Mouse (Mus musculus) testis, adult 2 months (tissue): ENCODE data around the gene Mcoln1. TPM values are rescaled to one million over a fixed set of nuclear protein-coding genes. Genes with fewer than 3 reads are reported as not detected.

ENCODE experiments used
- H3K27ac ChIP-seq: fragments of 200-500 bp; 2 replicates; pipeline ENCODE4 v1.5.1; 2012; ENCODE audit warnings: low read depth, low read length; ENCODE audit not compliant: control insufficient read depth, insufficient read depth
- H3K27me3 ChIP-seq: fragments of 200-500 bp; 2 replicates; pipeline ENCODE4 v1.6.1; 2012; ENCODE audit warnings: mild to moderate bottlenecking, low read length, moderate library complexity; ENCODE audit not compliant: control insufficient read depth, insufficient read depth
- H3K36me3 ChIP-seq: fragments of 200-500 bp; 2 replicates; pipeline ENCODE4 v1.6.1; 2012; ENCODE audit warnings: mild to moderate bottlenecking, low read length; ENCODE audit not compliant: control insufficient read depth, insufficient read depth
- H3K4me1 ChIP-seq: fragments of 200-500 bp; 2 replicates; pipeline ENCODE4 v1.6.1; 2012; ENCODE audit warnings: low read length; ENCODE audit not compliant: control insufficient read depth, insufficient read depth
- H3K4me3 ChIP-seq: fragments of 200-500 bp; 2 replicates; pipeline ENCODE4 v1.5.1; 2012; ENCODE audit warnings: low read depth, mild to moderate bottlenecking, low read length, moderate library complexity, mixed read lengths; ENCODE audit not compliant: control insufficient read depth
- CTCF ChIP-seq: fragments of 200-500 bp; IDR thresholded peaks from 2 replicates; pipeline ENCODE4 v1.5.1; 2012; ENCODE audit warnings: low read depth, mild to moderate bottlenecking, inconsistent platforms, low read length, moderate library complexity; ENCODE audit not compliant: control insufficient read depth, insufficient read depth, insufficient replicate concordance
- POLR2A ChIP-seq: fragments of 200-500 bp; IDR thresholded peaks from 2 replicates; pipeline ENCODE4 v1.6.1; 2012; ENCODE audit warnings: low read depth, mild to moderate bottlenecking, inconsistent platforms, low read length, moderate library complexity; ENCODE audit not compliant: control insufficient read depth
- polyA plus RNA-seq: library from polyadenylated mRNA; depleted of rRNA; stranded (reverse); fragments of >200 nt; gene quantifications from 2 replicates; pipeline ENCODE4 v1.2.3, GENCODE M21; 2012

Mcoln1 gene
- polyA plus RNA-seq, 1 experiment = 39.7 TPM

DNA sequence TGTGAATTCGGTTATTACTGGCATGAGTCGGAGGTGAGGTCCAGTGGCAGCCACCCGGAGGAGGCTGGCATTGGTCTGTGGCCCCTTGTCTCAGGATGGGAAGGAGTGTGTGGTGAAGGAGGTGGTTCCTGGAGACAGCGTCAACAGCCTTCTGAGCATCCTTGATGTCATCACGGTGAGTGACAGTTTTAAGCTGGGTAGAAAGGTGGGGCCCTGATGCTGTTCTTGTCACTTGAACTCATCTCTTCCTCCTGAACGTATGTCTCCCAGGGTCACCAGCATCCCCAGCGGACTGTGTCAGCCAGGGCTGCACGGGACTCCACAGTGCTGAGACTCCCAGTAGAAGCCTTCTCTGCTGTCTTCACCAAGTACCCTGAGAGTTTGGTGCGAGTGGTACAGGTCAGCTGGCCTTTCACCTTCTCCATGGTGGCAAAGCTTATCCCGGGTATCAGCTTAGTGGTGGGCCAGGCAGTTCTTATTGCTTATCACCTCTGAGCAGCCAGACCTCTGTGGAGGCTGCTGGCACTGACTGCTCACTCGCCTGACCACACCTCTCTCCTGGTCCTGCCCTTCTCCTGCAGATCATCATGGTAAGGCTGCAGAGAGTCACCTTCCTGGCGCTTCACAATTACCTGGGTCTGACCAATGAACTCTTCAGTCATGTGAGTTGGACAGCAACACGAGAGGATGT lies 21.9 kb downstream of the Mcoln1 start:
- no peaks in the 10 kb centered on the region for H3K4me1 ChIP-seq
- H3K27ac ChIP-seq = no peak overlapping the region
- no peaks in the 10 kb centered on the region for H3K36me3 ChIP-seq
- no peak overlapping the region for H3K4me3 ChIP-seq
- no peak for TF ChIP-seq CTCF
- no peak for TF ChIP-seq POLR2A
- H3K27me3 ChIP-seq = no peaks in the 10 kb centered on the region

DNA sequence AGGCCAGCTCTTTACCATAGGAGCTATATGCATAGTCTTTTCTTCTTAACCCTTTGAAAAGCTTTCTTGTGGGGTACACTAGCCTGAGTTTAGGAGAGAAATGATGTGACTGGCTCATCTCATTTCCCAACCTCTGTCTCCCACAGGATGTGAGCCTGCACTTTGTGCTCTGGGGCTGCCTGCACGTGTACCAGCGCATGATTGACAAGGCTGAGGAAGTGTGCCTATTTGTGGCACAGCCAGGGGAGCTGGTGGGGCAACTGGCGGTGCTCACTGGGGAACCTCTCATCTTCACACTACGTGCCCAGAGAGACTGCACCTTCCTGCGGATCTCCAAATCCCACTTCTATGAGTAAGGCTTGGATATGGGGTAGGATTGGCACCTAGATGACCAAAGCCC lies 30.6 kb downstream of the Mcoln1 start:
- Histone ChIP-seq H3K36me3 (no peaks in the 10 kb centered on the region), H3K27me3 (no peaks in the 10 kb centered on the region), H3K27ac (no peak overlapping the region), H3K4me3 (no peak overlapping the region), H3K4me1 (no peaks in the 10 kb centered on the region; the same call in 1 of the 2 replicates)
- TF ChIP-seq POLR2A = no peak
- TF ChIP-seq CTCF = no peak

DNA sequence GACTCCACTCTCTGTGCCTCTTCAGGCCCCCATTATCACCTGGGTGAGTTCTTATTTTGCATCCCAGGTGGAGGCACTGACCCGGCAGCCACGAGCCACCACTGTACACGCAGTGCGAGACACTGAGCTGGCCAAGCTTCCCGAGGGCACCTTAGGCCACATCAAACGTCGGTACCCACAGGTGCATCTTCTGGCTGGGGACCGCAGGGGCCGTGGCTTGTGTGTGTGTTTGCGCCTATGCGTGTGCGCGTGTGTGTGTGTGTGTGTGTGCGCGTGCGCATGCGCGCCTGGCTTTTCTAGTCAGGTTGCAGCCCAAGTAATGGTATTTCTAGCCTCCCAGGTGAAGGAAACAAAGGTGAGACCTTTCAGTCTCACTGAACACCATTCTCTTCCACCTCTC lies 31.7 kb downstream of the Mcoln1 start:
- H3K36me3 ChIP-seq = no peaks in the 10 kb centered on the region
- no peak overlapping the region for H3K27ac ChIP-seq
- no peak for TF ChIP-seq CTCF
- TF ChIP-seq POLR2A = no peak
- peaks cover 2% of the 10 kb centered on the region for H3K4me1 ChIP-seq
- H3K4me3 ChIP-seq = no peak overlapping the region
- H3K27me3 ChIP-seq = no peaks in the 10 kb centered on the region

DNA sequence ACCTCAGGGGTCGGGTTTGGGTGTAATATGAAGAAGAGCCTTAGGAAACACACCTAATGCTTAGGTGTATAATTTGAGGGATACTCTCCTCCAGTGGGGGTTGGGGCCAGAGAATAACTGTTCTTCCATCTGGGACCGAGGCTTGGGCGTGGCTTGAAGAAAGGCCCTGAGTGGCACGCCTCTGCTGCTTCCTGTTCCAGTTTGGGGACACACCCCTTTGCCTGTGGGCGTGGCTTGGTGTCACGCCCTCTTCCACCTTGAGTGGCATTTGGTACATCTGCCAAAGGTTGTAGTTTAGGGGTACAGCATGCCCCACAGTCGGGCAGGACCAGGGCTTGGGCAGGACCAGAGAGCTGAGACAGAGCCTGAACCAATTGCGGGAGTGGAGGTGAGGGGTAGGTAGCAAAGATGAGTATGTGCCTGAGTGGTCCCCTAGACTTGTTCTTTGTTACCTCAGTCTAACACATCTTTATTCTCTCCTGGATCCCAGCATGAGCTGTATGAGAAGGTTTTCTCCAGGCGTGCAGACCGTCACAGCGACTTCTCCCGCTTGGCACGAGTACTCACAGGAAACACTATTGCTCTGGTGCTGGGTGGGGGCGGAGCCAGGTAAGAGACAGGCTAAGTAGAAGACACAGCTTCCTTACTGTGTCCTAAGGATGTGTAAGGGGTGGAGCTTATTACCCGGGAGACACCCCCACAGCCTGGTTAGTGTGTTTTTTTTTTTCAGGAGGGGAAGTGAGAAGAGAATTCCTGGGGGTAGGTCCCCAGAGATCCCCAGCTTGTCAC lies 36.0 kb downstream of the Mcoln1 start:
- no peaks in the 10 kb centered on the region for H3K36me3 ChIP-seq
- no peaks in the 10 kb centered on the region for H3K27me3 ChIP-seq
- H3K4me1 ChIP-seq = peaks cover 2% of the 10 kb centered on the region
- H3K4me3 ChIP-seq = no peak overlapping the region
- no peak for TF ChIP-seq CTCF
- TF ChIP-seq POLR2A = no peak
- no peak overlapping the region for H3K27ac ChIP-seq

DNA sequence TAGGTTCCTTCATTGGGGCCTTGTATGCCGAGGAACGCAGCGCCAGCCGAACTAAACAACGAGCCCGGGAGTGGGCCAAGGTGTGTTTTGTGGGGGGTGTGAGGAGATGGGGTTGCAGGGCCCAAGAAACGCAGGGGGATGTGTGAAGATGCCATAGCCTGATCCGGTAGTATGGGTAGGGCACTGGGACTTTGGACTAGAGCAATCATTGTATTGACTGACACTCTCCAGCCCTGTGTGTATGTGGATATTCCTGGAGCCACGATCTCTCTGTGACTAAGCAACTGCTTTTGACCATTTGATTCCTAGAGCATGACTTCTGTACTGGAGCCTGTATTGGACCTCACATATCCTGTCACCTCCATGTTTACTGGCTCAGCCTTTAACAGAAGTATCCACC lies 36.7 kb downstream of the Mcoln1 start:
- Histone ChIP-seq H3K27ac (no peak overlapping the region), H3K4me1 (peaks cover 2% of the 10 kb centered on the region), H3K36me3 (no peaks in the 10 kb centered on the region), H3K4me3 (no peak overlapping the region), H3K27me3 (no peaks in the 10 kb centered on the region)
- TF ChIP-seq CTCF (no peak), POLR2A (no peak)

DNA sequence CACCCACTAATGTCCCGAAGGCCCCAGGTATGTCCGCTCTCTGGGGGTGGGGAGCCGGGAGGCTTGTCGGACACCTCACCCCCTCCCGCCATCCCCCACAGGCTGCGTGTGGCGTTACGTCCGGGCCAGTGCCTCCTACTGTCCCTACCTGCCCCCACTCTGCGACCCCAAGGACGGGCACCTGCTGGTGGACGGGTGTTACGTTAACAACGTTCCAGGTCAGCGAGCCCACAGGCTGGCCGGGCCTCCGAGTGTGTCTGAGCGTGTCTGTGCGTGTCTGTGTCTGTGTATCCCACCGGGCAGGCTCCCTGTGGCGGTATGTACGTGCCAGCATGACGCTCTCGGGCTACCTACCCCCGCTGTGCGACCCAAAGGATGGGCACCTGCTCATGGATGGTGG lies 37.4 kb downstream of the Mcoln1 start:
- Histone ChIP-seq H3K27me3 (no peaks in the 10 kb centered on the region), H3K27ac (no peak overlapping the region), H3K4me3 (no peak overlapping the region), H3K36me3 (no peaks in the 10 kb centered on the region), H3K4me1 (peaks cover 2% of the 10 kb centered on the region)
- no peak for TF ChIP-seq POLR2A
- TF ChIP-seq CTCF = no peak

DNA sequence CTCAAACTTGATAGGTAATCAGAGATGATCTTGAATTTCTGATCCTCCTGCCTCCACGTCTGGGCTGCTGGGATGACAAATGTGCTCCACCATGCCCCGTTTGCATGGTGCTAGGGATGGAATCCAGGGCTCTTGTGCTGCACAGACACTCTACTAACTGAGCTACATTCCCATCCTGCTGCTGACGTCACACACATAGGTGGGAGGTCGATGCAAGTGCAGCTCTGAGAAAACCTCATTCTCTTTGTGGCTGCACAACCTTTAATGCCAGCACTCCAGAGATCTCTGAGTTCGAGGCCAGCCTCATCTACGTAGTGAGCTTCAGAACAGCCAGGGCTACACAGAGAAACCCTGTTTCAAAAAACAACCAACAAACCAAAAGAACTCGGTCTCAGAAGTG lies 38.9 kb downstream of the Mcoln1 start:
- Histone ChIP-seq H3K4me1 (peaks cover 2% of the 10 kb centered on the region), H3K27ac (no peak overlapping the region), H3K27me3 (no peaks in the 10 kb centered on the region), H3K4me3 (no peak overlapping the region), H3K36me3 (no peaks in the 10 kb centered on the region)
- TF ChIP-seq CTCF (no peak), POLR2A (no peak)
